Mouse (Mus musculus): ENCODE data around the gene Ccnd2. TPM values are rescaled to one million over a fixed set of nuclear protein-coding genes. Genes with fewer than 3 reads are reported as not detected.

The Ccnd2 gene
- polyA plus RNA-seq, 1 experiment from 2014 or later: 571 TPM

- WGBS: under 1% methylated on average over 28 of the region's 28 CpGs
Observed at GRCm38 (mm10) chr6:127153296-127153800, 1.4 kb upstream of the Ccnd2 start.

GRCm38 (mm10) chr6:127151565-127152105, 358 bp downstream of the Ccnd2 start:
- ATAC-seq (ENCODE audit: insufficient number of reproducible peaks, insufficient read depth, low FRiP score, low read depth): no peak
- Histone ChIP-seq H3K36me3 (ENCODE audit: control insufficient read depth, insufficient read depth, low read length) (peaks cover 13% of the 10 kb centered on the region), H3K4me2 (ENCODE audit: low read length) (peak overlapping the region; percentile 87), H3K27me3 (ENCODE audit: control insufficient read depth, insufficient read depth, low read length) (no peaks in the 10 kb centered on the region), H3K4me3 (ENCODE audit: control insufficient read depth in 1 of 2, insufficient read depth in 1 of 2, low read depth in 1 of 2, low read length in 2 of 2) (peak overlapping the region; percentile 41 to 69), H3K9ac (ENCODE audit: low read length) (peak overlapping the region; percentile 73), H3K27ac (replicated peaks in 1 of 2; ENCODE audit: control insufficient read depth in 1 of 2, insufficient read depth in 1 of 2, low read depth in 2 of 2, low read length in 2 of 2) (peak overlapping the region; percentile 79 to 80), H3K9me3 (ENCODE audit: control insufficient read depth, low read length) (no peaks in the 10 kb centered on the region), H3K4me1 (ENCODE audit: control insufficient read depth in 2 of 2, insufficient read depth in 2 of 2, low read length in 2 of 2) (peaks cover 22 to 51% of the 10 kb centered on the region in 2 experiments)
- WGBS: under 1% methylated on average over 26 of the region's 29 CpGs

More at GRCm38 (mm10) chr6:127153296-127153800, 1.4 kb upstream of the Ccnd2 start:
- Histone ChIP-seq H3K9ac (ENCODE audit: low read length) (peak overlapping the region; percentile 69), H3K4me1 (ENCODE audit: control insufficient read depth in 2 of 2, insufficient read depth in 2 of 2, low read length in 2 of 2) (peaks cover 19 to 35% of the 10 kb centered on the region in 2 experiments), H3K36me3 (ENCODE audit: control insufficient read depth, insufficient read depth, low read length) (peaks cover 1% of the 10 kb centered on the region), H3K9me3 (ENCODE audit: control insufficient read depth, low read length) (no peaks in the 10 kb centered on the region), H3K4me3 (ENCODE audit: control insufficient read depth in 1 of 2, insufficient read depth in 1 of 2, low read depth in 1 of 2, low read length in 2 of 2) (peak overlapping the region; percentile 54 to 69), H3K27ac (replicated peaks in 1 of 2; ENCODE audit: control insufficient read depth in 1 of 2, insufficient read depth in 1 of 2, low read depth in 2 of 2, low read length in 2 of 2) (peak overlapping the region in 1 of 2 experiments; percentile 79; a peak in 2 of 4 replicates), H3K27me3 (ENCODE audit: control insufficient read depth, insufficient read depth, low read length) (no peaks in the 10 kb centered on the region), H3K4me2 (ENCODE audit: low read length) (peak overlapping the region; percentile 87)
- no peak for ATAC-seq (ENCODE audit: insufficient number of reproducible peaks, insufficient read depth, low FRiP score, low read depth)

- H3K36me3 ChIP-seq (ENCODE audit: control insufficient read depth, insufficient read depth, low read length): peaks cover 20% of the 10 kb centered on the region
- peak; percentile 64 for ATAC-seq (ENCODE audit: insufficient number of reproducible peaks, insufficient read depth, low FRiP score, low read depth)
- peak overlapping the region; percentile 68 to 69 for H3K4me3 ChIP-seq (ENCODE audit: control insufficient read depth in 1 of 2, insufficient read depth in 1 of 2, low read depth in 1 of 2, low read length in 2 of 2)
- H3K4me1 ChIP-seq (ENCODE audit: control insufficient read depth in 2 of 2, insufficient read depth in 2 of 2, low read length in 2 of 2): peaks cover 22 to 58% of the 10 kb centered on the region in 2 experiments
- peak overlapping the region; percentile 80 to 85 for H3K27ac ChIP-seq (replicated peaks in 1 of 2; ENCODE audit: control insufficient read depth in 1 of 2, insufficient read depth in 1 of 2, low read depth in 2 of 2, low read length in 2 of 2)
- H3K27me3 ChIP-seq (ENCODE audit: control insufficient read depth, insufficient read depth, low read length): no peaks in the 10 kb centered on the region
- peak overlapping the region; percentile 87 for H3K4me2 ChIP-seq (ENCODE audit: low read length)
- peak overlapping the region; percentile 96 for H3K9ac ChIP-seq (ENCODE audit: low read length)
- H3K9me3 ChIP-seq (ENCODE audit: control insufficient read depth, low read length): no peaks in the 10 kb centered on the region
- under 1% methylated on average over 30 of the region's 34 CpGs for WGBS
Observed at GRCm38 (mm10) chr6:127150663-127151564, 1.1 kb downstream of the Ccnd2 start.

GRCm38 (mm10) chr6:127149944-127150662, 1.9 kb downstream of the Ccnd2 start:
- ATAC-seq (ENCODE audit: insufficient number of reproducible peaks, insufficient read depth, low FRiP score, low read depth): no peak
- Histone ChIP-seq H3K27ac (replicated peaks in 1 of 2; ENCODE audit: control insufficient read depth in 1 of 2, insufficient read depth in 1 of 2, low read depth in 2 of 2, low read length in 2 of 2) (peak overlapping the region; percentile 49 to 85), H3K27me3 (ENCODE audit: control insufficient read depth, insufficient read depth, low read length) (no peaks in the 10 kb centered on the region), H3K4me2 (ENCODE audit: low read length) (peak overlapping the region; percentile 87), H3K4me1 (ENCODE audit: control insufficient read depth in 2 of 2, insufficient read depth in 2 of 2, low read length in 2 of 2) (peaks cover 18 to 56% of the 10 kb centered on the region in 2 experiments), H3K4me3 (ENCODE audit: control insufficient read depth in 1 of 2, insufficient read depth in 1 of 2, low read depth in 1 of 2, low read length in 2 of 2) (peak overlapping the region; percentile 68 to 69), H3K9ac (ENCODE audit: low read length) (peak overlapping the region; percentile 96), H3K36me3 (ENCODE audit: control insufficient read depth, insufficient read depth, low read length) (peaks cover 28% of the 10 kb centered on the region), H3K9me3 (ENCODE audit: control insufficient read depth, low read length) (no peaks in the 10 kb centered on the region)
- WGBS: 0% methylated on average over 37 of the region's 38 CpGs

GRCm38 (mm10) chr6:127149303-127149943, 2.6 kb downstream of the Ccnd2 start:
- Histone ChIP-seq H3K27me3 (ENCODE audit: control insufficient read depth, insufficient read depth, low read length) (no peaks in the 10 kb centered on the region), H3K4me3 (ENCODE audit: control insufficient read depth in 1 of 2, insufficient read depth in 1 of 2, low read depth in 1 of 2, low read length in 2 of 2) (peak overlapping the region; percentile 68 to 69), H3K4me2 (ENCODE audit: low read length) (peak overlapping the region; percentile 87), H3K36me3 (ENCODE audit: control insufficient read depth, insufficient read depth, low read length) (peaks cover 35% of the 10 kb centered on the region), H3K27ac (replicated peaks in 1 of 2; ENCODE audit: control insufficient read depth in 1 of 2, insufficient read depth in 1 of 2, low read depth in 2 of 2, low read length in 2 of 2) (peak overlapping the region; percentile 49 to 85), H3K4me1 (ENCODE audit: control insufficient read depth in 2 of 2, insufficient read depth in 2 of 2, low read length in 2 of 2) (peaks cover 18 to 56% of the 10 kb centered on the region in 2 experiments), H3K9me3 (ENCODE audit: control insufficient read depth, low read length) (no peaks in the 10 kb centered on the region), H3K9ac (ENCODE audit: low read length) (peak overlapping the region; percentile 96)
- no peak for ATAC-seq (ENCODE audit: insufficient number of reproducible peaks, insufficient read depth, low FRiP score, low read depth)
- under 1% methylated on average over 30 of the region's 30 CpGs for WGBS

- Histone ChIP-seq H3K4me2 (ENCODE audit: low read length) (peak overlapping the region; percentile 87), H3K9me3 (ENCODE audit: control insufficient read depth, low read length) (no peaks in the 10 kb centered on the region), H3K27me3 (ENCODE audit: control insufficient read depth, insufficient read depth, low read length) (no peaks in the 10 kb centered on the region), H3K27ac (replicated peaks in 1 of 2; ENCODE audit: control insufficient read depth in 1 of 2, insufficient read depth in 1 of 2, low read depth in 2 of 2, low read length in 2 of 2) (peak overlapping the region in 1 of 2 experiments; percentile 85; a peak in 2 of 4 replicates), H3K9ac (ENCODE audit: low read length) (peak overlapping the region; percentile 96), H3K36me3 (ENCODE audit: control insufficient read depth, insufficient read depth, low read length) (peaks cover 42% of the 10 kb centered on the region), H3K4me1 (ENCODE audit: control insufficient read depth in 2 of 2, insufficient read depth in 2 of 2, low read length in 2 of 2) (peaks cover 18 to 55% of the 10 kb centered on the region in 2 experiments), H3K4me3 (ENCODE audit: control insufficient read depth in 1 of 2, insufficient read depth in 1 of 2, low read depth in 1 of 2, low read length in 2 of 2) (peak overlapping the region; percentile 68 to 69)
- WGBS: 9% methylated on average over 20 of the region's 20 CpGs
- no peak for ATAC-seq (ENCODE audit: insufficient number of reproducible peaks, insufficient read depth, low FRiP score, low read depth)
Observed at GRCm38 (mm10) chr6:127148526-127149302, 3.3 kb downstream of the Ccnd2 start.

Data from heart, embryonic 14.5 days (tissue).